8 mouse cellular contexts compared by ENCODE assay signal in genomic region chr4:155469590-155470262, GRCm38 (mm10). TPM values are rescaled to one million over a fixed set of nuclear protein-coding genes. Genes with fewer than 3 reads are reported as not detected.
DNase-seq lines count a peak whose midpoint lies in the region; ATAC-seq lines count a peak whose summit lies in the region.

No protein-coding gene starts in this region.

- intact Hi-C loops in gastrocnemius, postnatal 36 days (cut with DNase I), result no loop called here

- ATAC-seq in inflammation-experienced regulatory T-cells, adult 6 months, result no peak

- peak; percentile 37 to 45 for DNase-seq in layer of hippocampus, postnatal 10 days (ENCODE audit: low spot score in 2 of 2)
- no peak for DNase-seq in layer of hippocampus, adult 8-10 months (ENCODE audit: low spot score in 2 of 2)
- DNase-seq in adrenal gland, postnatal 14 days, result peak; percentile 82
- peak; percentile 74 to 86 for DNase-seq in gastrocnemius, postnatal 36 days
- DNase-seq in kidney, postnatal 36 days, result peak; percentile 67 to 68
- no peak for DNase-seq in embryo, embryonic 10 days (ENCODE audit: low spot score)
- DNase-seq in cerebellum, adult 8-10 months, result no peak

RNA-seq across cellular contexts. Expression of gene Tmem52, which starts 0.8 kb away (rescaled TPM):
- total RNA-seq in layer of hippocampus, postnatal 10 days (2021), result 1 to 10 TPM; 2.0 to 3.5 TPM
- total RNA-seq in layer of hippocampus, adult 8-10 months (2022), result 1 to 10 TPM; 1.9 to 4.0 (median 3.0) TPM
- total RNA-seq in adrenal gland, postnatal 14 days (2021), result 11.4 and 14.8 TPM in 2 replicates
- total RNA-seq in gastrocnemius, postnatal 36 days (2021), result 100 to 1,000 TPM; 245 to 257 TPM
- polyA plus RNA-seq in inflammation-experienced regulatory T-cells, adult 6 months (2017; shearing (Covaris generic)), result not detected

RNA-seq across cellular contexts. Expression of gene Gnb1, which starts 21.4 kb away (rescaled TPM):
- total RNA-seq in layer of hippocampus, postnatal 10 days (2021), result 1,000 to 10,000 TPM; 1,004 to 1,032 TPM
- total RNA-seq in layer of hippocampus, adult 8-10 months (2022), result 100 to 1,000 TPM; 649 to 753 (median 695) TPM
- 389 and 418 TPM in 2 replicates for total RNA-seq in adrenal gland, postnatal 14 days (2021)
- total RNA-seq in gastrocnemius, postnatal 36 days (2021), result 10 to 100 TPM; 55.4 to 63.3 TPM
- polyA plus RNA-seq in inflammation-experienced regulatory T-cells, adult 6 months (2017; shearing (Covaris generic)), result 100 to 1,000 TPM in 1 of 3 experiments, 10 to 100 TPM in 2; 86.6 to 332 (median 86.7) TPM

Comparison
In these comparisons a context has a peak if more than half of its experiments do, and no peak if none do; other contexts are left out.
1. DNase-seq: peak in layer of hippocampus, postnatal 10 days (2 of 2), adrenal gland, postnatal 14 days (single experiment), gastrocnemius, postnatal 36 days (2 of 2) and kidney, postnatal 36 days (2 of 2); none in layer of hippocampus, adult 8-10 months (0 of 2), embryo, embryonic 10 days (single experiment) and cerebellum, adult 8-10 months (single experiment).
2. RNA of gene Tmem52, which starts 0.8 kb away (total RNA-seq): 245 to 257 TPM in gastrocnemius, postnatal 36 days; 11.4 to 14.8 TPM in adrenal gland, postnatal 14 days, 2.0 to 3.5 TPM in layer of hippocampus, postnatal 10 days and 1.9 to 4.0 TPM in layer of hippocampus, adult 8-10 months; every median in the first group is over 10 times any median in the second.